Mouse (Mus musculus): Measurements from ENCODE around the gene Fbxo2.
"Not testable (repeated sequence)": the region's sequence is repeated elsewhere in the genome, so short reads cannot be mapped to it uniquely, and the experiment has no call there.

The Fbxo2 gene

DNA sequence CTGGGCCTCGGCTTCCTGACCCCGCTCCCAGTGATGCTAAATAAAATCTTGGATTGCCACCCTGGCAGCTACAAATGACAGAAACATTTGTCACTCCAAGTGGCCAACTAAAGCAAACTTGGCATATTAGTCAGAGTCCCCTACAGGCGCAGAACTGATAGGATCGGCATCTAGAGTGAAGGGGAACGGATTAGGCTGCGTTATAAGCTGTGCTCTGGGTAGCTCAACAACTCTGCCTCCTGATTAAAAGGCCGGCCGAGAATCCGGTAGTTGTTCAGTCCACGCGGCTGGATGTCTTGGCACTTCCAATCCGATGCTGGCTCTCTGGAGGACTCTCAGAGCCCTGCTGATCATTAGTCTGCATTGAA, 14.1 kb downstream of the Fbxo2 start:
- DNase-seq (ENCODE audit: low spot score) = no peak

GRCm38 (mm10) chr4:148176603-148177002, 16.2 kb downstream of the Fbxo2 start:
- not testable (repeated sequence) for DNase-seq (ENCODE audit: low spot score)

DNA sequence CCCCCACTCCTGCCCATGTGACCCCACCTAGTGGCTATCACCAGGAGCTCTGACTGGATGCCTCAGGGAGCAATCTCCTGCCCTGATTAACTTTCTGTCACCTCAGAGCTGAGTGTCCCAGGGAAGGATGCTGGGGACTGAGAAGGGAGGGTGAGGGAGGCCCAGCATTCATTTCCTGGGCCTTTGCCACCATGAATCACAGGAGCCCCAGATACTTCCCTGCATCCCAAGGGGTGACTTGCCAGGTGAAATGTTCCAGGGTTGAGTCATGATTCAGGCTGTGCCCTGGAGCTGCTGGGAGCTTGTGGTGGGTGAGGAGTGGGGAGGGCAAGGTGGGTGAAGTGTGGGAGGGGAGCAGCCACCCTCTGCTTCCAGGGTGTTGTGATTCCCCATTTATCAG, 17.3 kb downstream of the Fbxo2 start:
- no peak for DNase-seq (ENCODE audit: low spot score)

GRCm38 (mm10) chr4:148181483-148181882, 21.1 kb downstream of the Fbxo2 start:
- DNase-seq (ENCODE audit: low spot score) = no peak

GRCm38 (mm10) chr4:148182363-148182762, 21.9 kb downstream of the Fbxo2 start:
- DNase-seq (ENCODE audit: low spot score) = no peak

DNA sequence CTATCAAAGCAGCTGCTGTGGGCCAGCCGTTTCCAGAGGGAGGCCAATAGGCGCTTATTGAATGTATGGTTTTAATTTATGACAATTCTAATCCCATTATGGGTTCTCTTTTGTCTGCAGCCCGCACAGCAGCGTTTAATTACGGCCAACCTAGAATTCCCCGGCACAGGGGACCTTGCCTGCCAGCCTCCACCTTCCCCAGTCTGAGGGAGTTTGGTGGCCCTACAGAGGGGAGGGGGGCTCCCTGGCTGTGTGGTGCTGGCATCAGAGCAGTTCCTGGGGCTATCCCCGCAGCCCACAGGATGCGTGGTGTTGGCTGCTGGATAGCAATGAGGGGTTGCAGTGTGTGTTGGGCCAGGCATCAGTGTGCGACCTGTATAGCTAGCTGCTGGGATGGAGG, 24.1 kb downstream of the Fbxo2 start:
- no peak for DNase-seq (ENCODE audit: low spot score)

DNA sequence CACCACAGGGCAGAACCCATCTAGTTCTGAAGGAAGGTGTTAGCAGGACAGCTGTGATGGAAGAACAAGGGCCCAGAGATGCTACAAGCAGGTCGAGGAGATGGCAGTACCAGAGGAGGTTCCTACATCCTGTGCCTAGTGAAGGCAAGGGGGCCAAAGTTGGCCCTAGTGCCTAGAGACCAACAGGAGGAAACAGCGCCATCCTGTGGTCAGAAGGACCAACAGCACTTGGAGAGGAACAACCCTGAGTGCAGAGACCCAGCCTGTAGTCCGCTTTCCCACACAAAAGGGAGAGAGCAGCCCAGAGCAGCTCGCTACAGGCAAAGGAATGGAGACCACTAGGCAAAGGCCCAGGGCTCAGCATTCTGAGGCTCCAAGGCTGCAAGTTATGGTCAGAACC, 25.4 kb downstream of the Fbxo2 start:
- no peak for DNase-seq (ENCODE audit: low spot score)

- DNase-seq (ENCODE audit: low spot score) = not testable (repeated sequence)
Measured at GRCm38 (mm10) chr4:148188767-148189166, 28.3 kb downstream of the Fbxo2 start.

GRCm38 (mm10) chr4:148192707-148193245, 32.4 kb downstream of the Fbxo2 start:
- DNase-seq (ENCODE audit: low spot score) = no peak

GRCm38 (mm10) chr4:148194400-148194799, 34.0 kb downstream of the Fbxo2 start:
- no peak for DNase-seq (ENCODE audit: low spot score)

DNA sequence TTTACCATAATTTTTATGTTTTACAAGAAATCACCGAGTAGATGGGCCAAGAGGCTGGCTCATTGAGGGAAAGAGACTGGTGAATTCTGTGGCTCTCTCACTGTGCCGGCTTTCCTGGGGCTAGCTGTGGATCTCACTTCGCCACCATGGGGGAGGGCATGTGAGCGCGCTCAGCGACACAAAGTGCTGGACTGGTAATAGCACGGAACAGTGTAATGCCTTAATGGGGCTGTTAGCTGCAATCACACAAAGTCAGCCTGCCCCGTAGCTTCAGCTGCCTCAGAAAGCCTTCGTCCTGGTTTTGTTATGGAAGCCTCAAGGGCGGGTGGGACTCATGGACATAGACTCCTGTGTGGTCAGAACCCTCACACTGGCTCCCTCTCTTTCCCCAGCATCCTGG, 38.3 kb downstream of the Fbxo2 start:
- no peak for DNase-seq (ENCODE audit: low spot score)

DNA sequence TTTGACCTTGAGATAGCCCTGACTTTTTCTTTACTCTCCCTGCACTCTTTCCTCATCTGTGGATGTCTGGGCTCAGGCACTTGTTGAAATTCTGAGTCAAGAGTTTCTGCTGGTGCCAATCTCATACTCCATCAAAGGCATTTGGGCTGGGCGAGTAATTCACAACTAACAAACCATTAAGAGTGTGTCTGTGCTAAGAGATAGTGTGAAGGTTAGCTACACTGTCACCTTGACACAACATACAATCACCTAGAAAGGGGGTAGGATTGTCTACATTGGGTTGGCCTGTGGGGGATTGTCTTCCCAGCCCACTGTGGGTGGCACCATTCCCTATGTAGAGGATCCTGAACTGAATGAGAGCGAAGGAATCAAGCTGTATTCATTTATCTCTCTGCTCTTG, 43.1 kb downstream of the Fbxo2 start:
- no peak for DNase-seq (ENCODE audit: low spot score)

GRCm38 (mm10) chr4:148204061-148204872, 43.8 kb downstream of the Fbxo2 start:
- no peak for DNase-seq (ENCODE audit: low spot score)

DNA sequence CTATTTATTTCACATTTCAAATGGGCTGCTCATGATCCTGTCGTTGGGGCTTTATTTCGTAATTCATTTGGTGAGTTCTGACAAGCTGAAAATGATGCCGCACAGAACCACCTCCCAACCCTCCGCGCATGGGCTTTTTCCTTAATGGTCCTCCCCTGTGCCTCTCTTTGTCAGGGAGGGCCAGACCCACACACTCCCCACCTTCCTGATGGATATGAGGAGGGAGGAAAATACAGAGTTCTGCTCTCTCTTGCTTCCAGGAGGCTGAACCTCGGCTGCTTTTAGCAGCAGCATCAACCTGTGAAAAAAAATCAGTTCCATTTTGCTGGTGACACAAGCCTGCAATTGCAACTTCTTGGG, 44.4 kb downstream of the Fbxo2 start:
- no peak for DNase-seq (ENCODE audit: low spot score)

DNA sequence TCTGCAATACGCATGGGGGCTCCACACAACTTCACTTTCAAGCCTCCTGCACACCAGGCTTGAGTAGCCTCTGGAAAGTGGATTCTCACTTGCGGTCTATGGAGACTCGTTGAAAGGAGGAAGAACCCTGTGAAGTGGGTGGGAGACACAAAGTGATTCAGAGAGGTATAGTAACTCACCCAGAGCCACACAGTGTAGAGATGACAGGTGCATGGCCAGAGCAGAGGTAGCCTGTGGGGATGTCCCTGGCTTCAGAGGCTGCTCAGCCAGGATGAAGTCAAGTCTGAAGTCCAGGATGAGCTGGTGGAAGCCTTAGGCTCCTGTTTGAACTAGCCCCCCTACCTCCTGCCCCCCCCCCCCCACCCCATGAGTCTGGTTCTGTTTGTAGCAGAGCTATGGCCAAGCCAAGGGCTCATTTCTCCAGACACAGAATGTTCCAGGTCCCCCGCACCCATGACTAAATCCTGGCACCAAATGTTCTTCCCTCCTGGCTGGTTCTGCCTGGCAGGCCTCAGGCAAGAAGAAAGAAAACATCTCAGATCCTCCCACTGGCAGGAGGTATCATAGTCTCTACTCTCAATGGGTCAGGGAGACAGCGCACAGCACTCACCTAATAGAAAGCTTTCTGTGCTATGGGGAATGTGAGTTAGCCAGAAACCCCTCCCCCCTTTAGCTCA, 54.2 kb downstream of the Fbxo2 start:
- DNase-seq (ENCODE audit: low spot score) = no peak

- no peak for DNase-seq (ENCODE audit: low spot score)
Measured at GRCm38 (mm10) chr4:148215264-148215900, 55.0 kb downstream of the Fbxo2 start.

Measured in lung, postnatal 25 days (tissue).